Mouse (Mus musculus): ENCODE measurements around the gene Zfp575. TPM values are rescaled to one million over a fixed set of nuclear protein-coding genes. Genes with fewer than 3 reads are reported as not detected.

Zfp575 gene
- polyA plus RNA-seq, 1 experiment from 2014 or later = 0.87 TPM

DNA sequence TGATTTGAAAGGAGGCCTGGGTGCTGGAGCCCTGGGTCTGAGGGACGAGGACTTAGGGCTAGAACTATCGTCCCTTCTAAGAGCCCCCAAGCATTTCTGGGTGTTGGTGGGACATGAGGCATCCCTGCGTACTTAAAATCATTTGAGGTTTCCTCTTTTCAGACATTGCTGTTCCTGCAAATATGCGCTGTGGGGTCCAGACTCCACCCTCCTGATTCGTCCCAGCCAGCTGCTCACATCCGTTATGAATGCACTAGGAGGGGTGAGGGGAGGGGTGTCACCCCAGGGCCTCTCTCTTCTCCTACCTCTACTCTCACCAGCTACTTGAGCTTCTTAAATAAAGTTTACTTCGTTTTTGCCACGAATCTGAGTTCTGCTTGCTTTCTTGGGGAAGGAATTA is 21.1 kb upstream of the Zfp575 start:
- H3K27ac ChIP-seq (ENCODE audit: low read length) = no peak overlapping the region
- H3K4me3 ChIP-seq (ENCODE audit: low read length) = peak overlapping the region; percentile 25; the same call in 1 of the 2 replicates
- ATAC-seq (replicated peaks; ENCODE audit: extremely low read depth, insufficient read depth, low FRiP score) = no peak
- no peak overlapping the region; the same call in 1 of the 2 replicates for H3K9ac ChIP-seq (ENCODE audit: low read length)
- H3K4me1 ChIP-seq (ENCODE audit: control insufficient read depth, insufficient read depth, low read length) = peaks cover 12% of the 10 kb centered on the region
- peaks cover 31% of the 10 kb centered on the region for H3K27me3 ChIP-seq (ENCODE audit: control insufficient read depth, insufficient read depth, low read length)
- no peaks in the 10 kb centered on the region for H3K9me3 ChIP-seq (replicated peaks; ENCODE audit: control insufficient read depth, low read length)
- peak overlapping the region; percentile 13; the same call in 1 of the 2 replicates for H3K4me2 ChIP-seq (ENCODE audit: low read depth, low read length)
- no peaks in the 10 kb centered on the region for H3K36me3 ChIP-seq (ENCODE audit: control insufficient read depth, insufficient read depth)
- WGBS = 66% methylated on average over 8 of the region's 8 CpGs

DNA sequence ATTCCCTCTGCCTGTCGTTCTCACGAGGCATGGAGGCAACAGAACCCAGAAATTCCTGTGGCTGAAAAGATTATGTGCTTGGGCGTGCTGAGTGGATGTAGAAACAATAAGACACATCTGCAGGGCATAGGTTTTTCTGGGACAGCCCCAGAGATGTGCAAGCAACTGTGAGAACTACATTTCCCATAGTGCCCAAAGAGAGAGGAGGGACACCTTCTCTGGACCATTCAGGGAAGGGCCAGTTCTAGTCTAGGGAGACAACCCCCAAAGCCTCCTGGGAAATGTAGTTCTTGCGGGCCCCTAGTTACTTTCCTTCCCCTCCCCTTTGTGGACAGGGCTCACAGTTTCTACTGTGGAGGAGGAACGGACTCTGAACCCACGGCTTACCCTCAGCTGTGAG is 20.6 kb upstream of the Zfp575 start:
- no peak overlapping the region; the same call in 1 of the 2 replicates for H3K4me2 ChIP-seq (ENCODE audit: low read depth, low read length)
- peak; percentile 75 for ATAC-seq (replicated peaks; ENCODE audit: extremely low read depth, insufficient read depth, low FRiP score)
- H3K27me3 ChIP-seq (ENCODE audit: control insufficient read depth, insufficient read depth, low read length) = peaks cover 26% of the 10 kb centered on the region
- no peak overlapping the region for H3K27ac ChIP-seq (ENCODE audit: low read length)
- 41% methylated on average over 6 of the region's 6 CpGs for WGBS
- H3K4me3 ChIP-seq (ENCODE audit: low read length) = peak overlapping the region; percentile 25; the same call in 1 of the 2 replicates
- H3K4me1 ChIP-seq (ENCODE audit: control insufficient read depth, insufficient read depth, low read length) = peaks cover 12% of the 10 kb centered on the region
- no peak overlapping the region for H3K9ac ChIP-seq (ENCODE audit: low read length)
- no peaks in the 10 kb centered on the region for H3K36me3 ChIP-seq (ENCODE audit: control insufficient read depth, insufficient read depth)
- H3K9me3 ChIP-seq (replicated peaks; ENCODE audit: control insufficient read depth, low read length) = no peaks in the 10 kb centered on the region

DNA sequence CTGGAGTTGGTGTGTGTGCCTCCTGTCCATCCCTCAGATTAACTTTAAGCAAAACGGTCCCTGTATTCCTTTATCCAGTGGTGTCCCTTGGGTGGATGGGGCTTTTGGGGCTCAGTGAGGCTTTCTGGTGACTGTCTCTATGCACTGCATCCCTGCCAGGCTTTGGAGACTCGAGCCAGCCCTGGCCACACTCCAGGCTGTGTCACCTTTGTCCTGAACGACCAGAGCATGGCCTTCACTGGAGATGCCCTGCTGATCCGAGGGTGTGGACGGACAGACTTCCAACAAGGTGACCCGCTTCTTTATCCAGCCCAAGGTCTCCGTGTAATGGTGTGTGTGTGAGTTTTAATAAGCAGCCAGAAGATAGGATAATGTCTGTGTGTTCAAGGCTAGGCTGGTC is 18.6 kb upstream of the Zfp575 start:
- H3K4me1 ChIP-seq (ENCODE audit: control insufficient read depth, insufficient read depth, low read length) = peaks cover 5% of the 10 kb centered on the region
- no peak overlapping the region for H3K9ac ChIP-seq (ENCODE audit: low read length)
- H3K27ac ChIP-seq (ENCODE audit: low read length) = no peak overlapping the region
- no peaks in the 10 kb centered on the region for H3K9me3 ChIP-seq (replicated peaks; ENCODE audit: control insufficient read depth, low read length)
- no peak overlapping the region for H3K4me2 ChIP-seq (ENCODE audit: low read depth, low read length)
- 69% methylated on average over 7 of the region's 7 CpGs for WGBS
- no peak overlapping the region for H3K4me3 ChIP-seq (ENCODE audit: low read length)
- ATAC-seq (replicated peaks; ENCODE audit: extremely low read depth, insufficient read depth, low FRiP score) = no peak
- H3K36me3 ChIP-seq (ENCODE audit: control insufficient read depth, insufficient read depth) = no peaks in the 10 kb centered on the region
- peaks cover 15% of the 10 kb centered on the region for H3K27me3 ChIP-seq (ENCODE audit: control insufficient read depth, insufficient read depth, low read length)

DNA sequence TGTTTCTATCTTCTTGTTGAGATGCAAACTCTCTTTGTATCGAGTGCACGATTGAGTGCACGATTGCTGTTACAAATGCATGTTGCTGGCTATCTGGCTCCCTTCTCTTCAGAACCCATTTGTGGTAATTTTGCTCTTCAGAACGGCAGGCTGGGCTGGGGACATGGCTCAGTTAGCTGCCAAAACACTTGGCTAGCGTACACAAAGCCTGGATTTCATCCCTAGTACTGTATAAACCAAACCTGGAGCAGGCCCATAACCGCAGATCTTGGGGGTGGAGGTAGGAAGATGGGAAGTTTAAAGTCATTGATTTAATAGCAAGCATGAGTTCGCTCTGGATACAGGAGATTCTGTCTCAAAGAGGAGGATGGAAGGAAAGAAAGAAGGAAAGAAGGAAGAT is 18.1 kb upstream of the Zfp575 start:
- Histone ChIP-seq H3K4me3 (ENCODE audit: low read length) (no peak overlapping the region), H3K4me2 (ENCODE audit: low read depth, low read length) (no peak overlapping the region), H3K27ac (ENCODE audit: low read length) (no peak overlapping the region), H3K9me3 (replicated peaks; ENCODE audit: control insufficient read depth, low read length) (no peaks in the 10 kb centered on the region), H3K27me3 (ENCODE audit: control insufficient read depth, insufficient read depth, low read length) (peaks cover 12% of the 10 kb centered on the region; the same call in 1 of the 2 replicates), H3K36me3 (ENCODE audit: control insufficient read depth, insufficient read depth) (no peaks in the 10 kb centered on the region), H3K4me1 (ENCODE audit: control insufficient read depth, insufficient read depth, low read length) (peaks cover 5% of the 10 kb centered on the region; the same call in 1 of the 2 replicates), H3K9ac (ENCODE audit: low read length) (no peak overlapping the region)
- ATAC-seq (replicated peaks; ENCODE audit: extremely low read depth, insufficient read depth, low FRiP score) = no peak
- 83% methylated on average over 7 of the region's 7 CpGs for WGBS

DNA sequence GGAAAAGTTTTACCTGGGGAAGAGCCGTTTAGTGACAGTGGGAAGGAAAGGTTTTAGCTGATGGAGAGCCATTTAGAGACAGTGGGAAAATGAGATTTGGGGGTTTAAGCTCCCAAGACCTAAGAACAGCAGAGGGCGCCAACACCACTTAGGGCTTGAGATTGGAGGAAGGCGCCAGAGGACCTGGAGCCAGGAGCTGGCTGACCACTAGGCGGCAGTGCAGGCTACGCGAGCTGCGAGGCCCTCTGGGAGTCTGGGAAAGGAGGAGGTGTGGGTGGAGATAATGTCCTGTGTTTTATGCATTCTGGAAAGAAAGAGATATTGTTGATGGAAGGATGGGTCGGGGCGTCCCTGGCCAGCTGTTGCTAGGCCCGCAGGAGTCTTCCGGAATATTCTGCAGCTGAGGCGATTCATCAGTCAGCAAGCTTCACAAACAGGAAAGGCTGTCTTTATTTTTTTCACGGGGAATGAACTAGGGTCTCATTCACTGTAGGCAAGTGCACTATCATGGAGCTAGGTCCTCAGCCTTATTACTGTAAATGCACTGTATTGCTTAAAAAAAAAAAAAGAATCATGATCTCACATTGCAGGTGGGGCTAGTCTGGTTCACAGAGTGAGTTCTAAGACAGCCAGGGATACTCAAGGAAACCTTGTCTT is 13.6 kb upstream of the Zfp575 start:
- Histone ChIP-seq H3K27me3 (ENCODE audit: control insufficient read depth, insufficient read depth, low read length) (no peaks in the 10 kb centered on the region), H3K4me1 (ENCODE audit: control insufficient read depth, insufficient read depth, low read length) (no peaks in the 10 kb centered on the region), H3K36me3 (ENCODE audit: control insufficient read depth, insufficient read depth) (no peaks in the 10 kb centered on the region), H3K4me2 (ENCODE audit: low read depth, low read length) (peak overlapping the region; percentile 57), H3K9ac (ENCODE audit: low read length) (0 out of 2 replicates have a peak overlapping the region, but pooled peaks have one; percentile 40), H3K27ac (ENCODE audit: low read length) (no peak overlapping the region), H3K9me3 (replicated peaks; ENCODE audit: control insufficient read depth, low read length) (no peaks in the 10 kb centered on the region), H3K4me3 (ENCODE audit: low read length) (no peak overlapping the region; the same call in 1 of the 2 replicates)
- WGBS = 5% methylated on average over 13 of the region's 13 CpGs
- ATAC-seq (replicated peaks; ENCODE audit: extremely low read depth, insufficient read depth, low FRiP score) = peak; percentile 86

DNA sequence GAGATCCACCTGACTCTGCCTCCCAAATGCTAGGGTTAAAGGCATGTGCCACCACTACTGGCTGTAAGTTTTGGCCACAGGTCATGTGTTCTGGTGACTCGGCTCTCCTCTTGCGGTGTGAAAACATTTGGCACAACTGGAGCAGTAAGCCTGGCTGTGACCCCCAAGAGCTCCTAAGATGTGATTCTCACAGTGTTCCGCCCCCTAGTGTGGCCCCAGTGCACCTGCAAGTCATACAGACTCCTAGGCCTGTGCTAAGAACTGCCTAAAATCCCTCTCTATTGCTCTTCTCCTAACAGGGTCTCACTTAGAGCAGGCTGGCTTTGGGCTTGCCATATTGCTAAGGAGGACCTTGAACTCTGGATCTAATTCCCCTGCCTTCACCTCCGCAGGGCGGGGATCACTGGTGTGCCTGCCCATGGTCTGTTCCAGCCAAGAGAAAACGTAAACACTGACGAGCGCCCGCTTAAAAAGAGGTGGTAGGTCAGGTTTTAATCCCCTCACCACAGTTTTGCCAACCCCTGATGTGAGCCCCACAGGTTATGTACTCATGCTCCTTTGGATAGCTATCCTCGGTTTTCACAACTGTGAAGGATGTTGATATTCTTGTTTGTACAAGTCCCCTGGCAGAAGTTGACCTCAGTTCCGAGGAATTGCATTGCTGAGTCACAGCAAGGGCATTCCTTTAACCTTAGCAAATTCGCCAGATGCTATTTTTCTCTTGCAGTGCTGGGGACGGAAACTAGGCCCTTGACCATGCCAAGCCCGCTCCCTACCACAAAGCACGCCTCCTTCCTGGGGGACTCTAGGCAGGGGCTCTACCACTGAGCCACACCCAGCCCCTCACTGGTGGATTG is 12.0 kb upstream of the Zfp575 start:
- 66% methylated on average over 15 of the region's 15 CpGs for WGBS
- no peaks in the 10 kb centered on the region for H3K4me1 ChIP-seq (ENCODE audit: control insufficient read depth, insufficient read depth, low read length)
- H3K4me2 ChIP-seq (ENCODE audit: low read depth, low read length) = no peak overlapping the region
- no peaks in the 10 kb centered on the region for H3K36me3 ChIP-seq (ENCODE audit: control insufficient read depth, insufficient read depth)
- H3K27me3 ChIP-seq (ENCODE audit: control insufficient read depth, insufficient read depth, low read length) = no peaks in the 10 kb centered on the region
- H3K27ac ChIP-seq (ENCODE audit: low read length) = no peak overlapping the region
- H3K9ac ChIP-seq (ENCODE audit: low read length) = no peak overlapping the region
- ATAC-seq (replicated peaks; ENCODE audit: extremely low read depth, insufficient read depth, low FRiP score) = no peak
- no peaks in the 10 kb centered on the region for H3K9me3 ChIP-seq (replicated peaks; ENCODE audit: control insufficient read depth, low read length)
- no peak overlapping the region for H3K4me3 ChIP-seq (ENCODE audit: low read length)

DNA sequence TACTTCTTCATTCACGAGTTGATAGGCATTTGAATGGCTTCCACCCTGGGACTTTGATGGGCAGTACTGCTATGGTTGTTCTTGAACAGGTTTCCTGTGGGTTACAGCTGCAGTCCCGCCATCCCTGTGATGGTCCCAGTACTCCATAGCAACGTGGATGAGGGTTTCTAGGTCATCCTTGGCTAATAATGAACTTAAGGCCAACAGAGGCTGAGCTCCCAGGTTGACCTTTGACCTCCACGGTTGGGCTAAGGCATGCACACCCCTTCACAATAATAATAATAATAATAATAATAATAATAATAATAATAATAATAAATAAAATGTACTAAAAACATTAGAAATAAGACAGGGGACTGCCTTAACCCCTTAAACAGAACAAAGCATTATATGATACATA is 10.7 kb upstream of the Zfp575 start:
- no peak overlapping the region for H3K4me3 ChIP-seq (ENCODE audit: low read length)
- no peaks in the 10 kb centered on the region for H3K27me3 ChIP-seq (ENCODE audit: control insufficient read depth, insufficient read depth, low read length)
- ATAC-seq (replicated peaks; ENCODE audit: extremely low read depth, insufficient read depth, low FRiP score) = no peak
- no peaks in the 10 kb centered on the region for H3K9me3 ChIP-seq (replicated peaks; ENCODE audit: control insufficient read depth, low read length)
- no peak overlapping the region for H3K9ac ChIP-seq (ENCODE audit: low read length)
- peaks cover 2% of the 10 kb centered on the region; the same call in 1 of the 2 replicates for H3K4me1 ChIP-seq (ENCODE audit: control insufficient read depth, insufficient read depth, low read length)
- H3K27ac ChIP-seq (ENCODE audit: low read length) = no peak overlapping the region
- H3K36me3 ChIP-seq (ENCODE audit: control insufficient read depth, insufficient read depth) = no peaks in the 10 kb centered on the region
- WGBS = 75% methylated on average over 4 of the region's 4 CpGs
- H3K4me2 ChIP-seq (ENCODE audit: low read depth, low read length) = no peak overlapping the region

DNA sequence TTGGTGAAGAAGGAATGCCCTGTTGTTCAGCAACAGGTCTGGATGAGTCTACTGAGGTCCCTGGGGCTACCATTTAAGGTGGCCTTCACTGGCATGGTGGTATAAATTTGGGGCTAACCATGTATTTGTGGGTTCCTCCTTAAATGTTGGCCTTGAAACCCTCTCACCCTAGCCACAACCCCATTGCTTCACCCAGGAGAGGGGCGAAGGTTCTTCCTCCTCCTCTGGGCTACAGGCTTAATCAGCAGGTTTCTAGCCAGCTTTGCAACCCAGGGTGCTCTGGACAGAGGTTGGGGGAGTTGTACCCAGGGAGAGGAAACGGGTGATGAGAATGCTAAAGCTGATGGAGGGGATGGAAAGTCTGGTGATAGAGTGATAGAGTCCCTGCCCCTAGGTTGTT is 8.0 kb upstream of the Zfp575 start:
- Histone ChIP-seq H3K4me2 (ENCODE audit: low read depth, low read length) (no peak overlapping the region), H3K27ac (ENCODE audit: low read length) (no peak overlapping the region), H3K9ac (ENCODE audit: low read length) (no peak overlapping the region), H3K4me3 (ENCODE audit: low read length) (no peak overlapping the region), H3K4me1 (ENCODE audit: control insufficient read depth, insufficient read depth, low read length) (peaks cover 3% of the 10 kb centered on the region; the same call in 1 of the 2 replicates), H3K36me3 (ENCODE audit: control insufficient read depth, insufficient read depth) (no peaks in the 10 kb centered on the region), H3K9me3 (replicated peaks; ENCODE audit: control insufficient read depth, low read length) (no peaks in the 10 kb centered on the region), H3K27me3 (ENCODE audit: control insufficient read depth, insufficient read depth, low read length) (no peaks in the 10 kb centered on the region)
- no peak for ATAC-seq (replicated peaks; ENCODE audit: extremely low read depth, insufficient read depth, low FRiP score)
- WGBS = 74% methylated on average over 2 of the region's 2 CpGs

DNA sequence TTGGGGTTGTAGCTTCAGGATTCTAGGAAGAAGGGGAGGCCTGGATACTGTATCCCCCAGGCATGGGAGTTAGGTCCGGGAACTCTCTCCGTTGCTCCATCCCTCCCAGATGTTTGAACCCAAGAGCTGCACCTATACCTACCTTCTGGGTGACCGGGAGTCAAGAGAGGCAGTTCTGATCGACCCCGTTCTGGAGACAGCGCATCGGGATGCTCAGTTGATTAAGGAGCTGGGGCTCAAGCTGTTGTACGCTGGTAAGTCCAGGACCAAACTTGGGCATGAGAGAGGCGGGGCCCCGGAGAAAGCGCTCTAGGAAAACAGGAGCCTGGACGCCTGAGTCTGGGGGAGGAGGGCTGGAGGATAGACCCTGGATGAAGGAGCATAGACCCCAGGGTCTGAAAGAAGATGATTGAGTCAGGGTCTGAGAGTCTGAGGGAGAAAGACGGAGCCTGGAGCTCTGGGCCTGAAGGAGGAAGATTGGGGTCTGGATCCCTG is 6.9 kb upstream of the Zfp575 start:
- peak overlapping the region; percentile 86 for H3K9ac ChIP-seq (ENCODE audit: low read length)
- H3K4me2 ChIP-seq (ENCODE audit: low read depth, low read length) = peak overlapping the region; percentile 93
- H3K27me3 ChIP-seq (ENCODE audit: control insufficient read depth, insufficient read depth, low read length) = no peaks in the 10 kb centered on the region
- WGBS = 5% methylated on average over 13 of the region's 13 CpGs
- no peak for ATAC-seq (replicated peaks; ENCODE audit: extremely low read depth, insufficient read depth, low FRiP score)
- H3K9me3 ChIP-seq (replicated peaks; ENCODE audit: control insufficient read depth, low read length) = no peaks in the 10 kb centered on the region
- no peaks in the 10 kb centered on the region for H3K36me3 ChIP-seq (ENCODE audit: control insufficient read depth, insufficient read depth)
- H3K4me3 ChIP-seq (ENCODE audit: low read length) = peak overlapping the region; percentile 86
- H3K4me1 ChIP-seq (ENCODE audit: control insufficient read depth, insufficient read depth, low read length) = peaks cover 3% of the 10 kb centered on the region; the same call in 1 of the 2 replicates
- H3K27ac ChIP-seq (ENCODE audit: low read length) = no peak overlapping the region

Data from heart, embryonic 16.5 days (tissue).